Mouse (Mus musculus) embryonic facial prominence, embryonic 11.5 days (tissue): ENCODE measurements at regions not wholly inside any gene's neighbourhood (a gene's known extent, or its start where the extent isn't known, plus 50 kb on each side); places are given as distances from the start of the nearest gene placed in this dataset.

Experiments used
- ATAC-seq: fragments of 200-750 bp; cut with Nextera tagmentation; replicated peaks from 2 replicates; pipeline ENCODE4 v1.8.0; 2017; ENCODE audit warnings: low read depth; ENCODE audit not compliant: insufficient number of reproducible peaks, low FRiP score, low TSS enrichment
- DNase-seq: peaks from one replicate; pipeline ENCODE4 v3.0.0-alpha.2; 2015; ENCODE audit warnings: low spot score
- H3K27ac ChIP-seq: fragments of 300-500 bp; sonication (generic); replicated peaks from 2 replicates; pipeline ENCODE4 v1.5.1; 2014; ENCODE audit warnings: mild to moderate bottlenecking, low read depth, low read length, control low read depth
- H3K27me3 ChIP-seq: fragments of 300-500 bp; sonication (generic); 2 replicates; pipeline ENCODE4 v1.6.1; 2014; ENCODE audit warnings: mild to moderate bottlenecking, low read length, moderate library complexity, mixed read lengths; ENCODE audit not compliant: control insufficient read depth, insufficient read depth
- H3K36me3 ChIP-seq: fragments of 300-500 bp; sonication (generic); replicated peaks from 2 replicates; pipeline ENCODE4 v1.6.1; 2014; ENCODE audit warnings: low read depth, mild to moderate bottlenecking, low read length, moderate library complexity, mixed read lengths; ENCODE audit not compliant: control insufficient read depth, insufficient read depth
- H3K4me1 ChIP-seq: fragments of 300-500 bp; sonication (generic); 2 replicates; pipeline ENCODE4 v1.6.1; 2014; ENCODE audit warnings: low read length, mixed read lengths; ENCODE audit not compliant: control insufficient read depth, insufficient read depth
- H3K4me2 ChIP-seq: fragments of 300-500 bp; sonication (generic); 2 replicates; pipeline ENCODE4 v1.6.1; 2014; ENCODE audit warnings: low read depth, mild to moderate bottlenecking, control low read depth, low read length, moderate library complexity
- H3K4me3 ChIP-seq: fragments of 300-500 bp; sonication (generic); 2 replicates; pipeline ENCODE4 v1.5.1; 2014; ENCODE audit warnings: low read depth, low read length, control low read depth
- H3K9ac ChIP-seq: fragments of 300-500 bp; sonication (generic); replicated peaks from 2 replicates; pipeline ENCODE4 v1.6.1; 2014; ENCODE audit warnings: mild to moderate bottlenecking, control low read depth, low read length
- H3K9me3 ChIP-seq: fragments of 300-500 bp; sonication (generic); replicated peaks from 2 replicates; pipeline ENCODE4 v1.6.1; 2016; ENCODE audit warnings: mild to moderate bottlenecking, low read length, inconsistent platforms, mixed read lengths; ENCODE audit not compliant: control insufficient read depth
- WGBS: fragments of 180-500 bp; shearing (Covaris S2); extraction: QIAGEN DNeasy Blood & Tissue Kit; methylation state at CpG from one replicate; pipeline ENCODE4 v1.1.7; 2014; 5-methylcytosine and 5-hydroxymethylcytosine counted together

DNA sequence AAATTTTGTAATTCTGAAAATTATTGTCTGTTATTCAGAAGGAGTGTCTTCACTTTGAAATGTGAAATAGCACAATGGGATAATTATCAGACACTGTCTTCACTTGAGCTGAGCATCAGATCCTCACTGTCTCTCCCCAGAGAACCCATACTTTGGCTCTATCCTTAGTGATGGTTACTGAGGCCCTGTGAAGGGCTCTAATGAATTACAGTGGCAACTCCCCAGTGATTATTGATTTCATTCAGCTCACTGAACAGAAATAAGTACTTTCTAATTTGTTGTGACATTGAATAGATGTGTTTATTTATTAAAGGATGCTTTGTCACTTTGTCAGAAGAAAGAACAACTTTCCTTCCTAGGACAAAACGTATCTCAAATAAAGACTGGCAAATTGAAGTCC, 1389.5 kb upstream of the Igfbp7 start:
- H3K9me3 ChIP-seq: no peaks in the 10 kb centered on the region
- H3K9ac ChIP-seq: no peak overlapping the region
- DNase-seq (no peak), ATAC-seq (no peak)
- no peaks in the 10 kb centered on the region for H3K36me3 ChIP-seq
- H3K4me2 ChIP-seq: no peak overlapping the region
- H3K27me3 ChIP-seq: no peaks in the 10 kb centered on the region
- WGBS: 71% methylated on average over 1 of the region's 1 CpGs
- no peak overlapping the region for H3K27ac ChIP-seq
- no peak overlapping the region for H3K4me3 ChIP-seq
- H3K4me1 ChIP-seq: no peaks in the 10 kb centered on the region
